Mouse (Mus musculus): ENCODE measurements around the gene Brdt.

- TF ChIP-seq CTCF (IDR thresholded peaks at IDR 0.05; ENCODE audit: insufficient read depth, low read length) (no peak), POLR2A (IDR thresholded peaks at IDR 0.05; ENCODE audit: borderline replicate concordance, extremely low read depth, low read depth, low read length) (no peak)
Measured at GRCm38 (mm10) chr5:107294041-107294440, 36.9 kb upstream of the Brdt start.

Data from lung, adult 2 months (tissue).